24 mouse cellular contexts compared by ENCODE assay signal in genomic region chr15:77579311-77579710, GRCm38 (mm10). TPM values are rescaled to one million over a fixed set of nuclear protein-coding genes. Genes with fewer than 3 reads are reported as not detected.
"Had no signal": no experiment of that assay in that cellular context is flagged by ENCODE, and none has a peak within 500 bp of the region (broad histone marks: within the 10 kb centered on the region; RNA-seq: fewer than 3 reads in every experiment).

No protein-coding gene starts in this region.

- DNase-seq: forebrain, postnatal 0 days; gastrocnemius, postnatal 14 days; gastrocnemius, postnatal 36 days; kidney, adult 11 months; layer of hippocampus, adult 9-11 months; layer of hippocampus, postnatal 36 days; left cerebral cortex, postnatal 4 days; liver, embryonic 13.5 days; lung, adult 18-20 months had no signal

RNA-seq across cellular contexts. Expression of gene Apol10b, which starts 16.6 kb away (rescaled TPM):
- total RNA-seq: hematopoietic stem cell, adult 5-6 weeks; hindbrain, postnatal 0 days; layer of hippocampus, postnatal 14 days; left cerebral cortex, postnatal 10 days; left cerebral cortex, postnatal 25 days; left cerebral cortex, postnatal 4 days had no signal

RNA-seq across cellular contexts. Expression of gene 1700025B11Rik, which starts 17.6 kb away (rescaled TPM):
- total RNA-seq: forebrain, postnatal 0 days; gastrocnemius, adult 18-20 months; gastrocnemius, adult 8-10 months; gastrocnemius, postnatal 14 days; gastrocnemius, postnatal 36 days; heart, adult 18-20 months; heart, adult 8-10 months; heart, postnatal 10 days; heart, postnatal 25 days; hematopoietic stem cell, adult 5-6 weeks; hindbrain, postnatal 0 days; layer of hippocampus, adult 18-20 months; layer of hippocampus, adult 8-10 months; layer of hippocampus, postnatal 14 days; layer of hippocampus, postnatal 36 days; left cerebral cortex, adult 18-20 months; left cerebral cortex, adult 8-10 months; left cerebral cortex, postnatal 10 days; left cerebral cortex, postnatal 25 days; left cerebral cortex, postnatal 4 days had no signal

RNA-seq across cellular contexts. Expression of gene Gm36245, which starts 19.7 kb away (rescaled TPM):
- total RNA-seq: forebrain, postnatal 0 days; gastrocnemius, adult 18-20 months; gastrocnemius, adult 8-10 months; gastrocnemius, postnatal 14 days; gastrocnemius, postnatal 36 days; heart, adult 18-20 months; heart, adult 8-10 months; heart, postnatal 10 days; heart, postnatal 25 days; hematopoietic stem cell, adult 5-6 weeks; hindbrain, postnatal 0 days; layer of hippocampus, adult 18-20 months; layer of hippocampus, adult 8-10 months; layer of hippocampus, postnatal 14 days; layer of hippocampus, postnatal 36 days; left cerebral cortex, adult 18-20 months; left cerebral cortex, adult 8-10 months; left cerebral cortex, postnatal 10 days; left cerebral cortex, postnatal 25 days; left cerebral cortex, postnatal 4 days had no signal

RNA-seq across cellular contexts. Expression of gene Apol7c, which starts 46.2 kb away (rescaled TPM):
- total RNA-seq: forebrain, postnatal 0 days; gastrocnemius, adult 18-20 months; gastrocnemius, adult 8-10 months; gastrocnemius, postnatal 36 days; heart, adult 8-10 months; heart, postnatal 10 days; heart, postnatal 25 days; hematopoietic stem cell, adult 5-6 weeks; hindbrain, postnatal 0 days; layer of hippocampus, adult 18-20 months; layer of hippocampus, adult 8-10 months; layer of hippocampus, postnatal 14 days; layer of hippocampus, postnatal 36 days; left cerebral cortex, adult 18-20 months; left cerebral cortex, adult 8-10 months; left cerebral cortex, postnatal 10 days; left cerebral cortex, postnatal 25 days; left cerebral cortex, postnatal 4 days had no signal
